In genomic region chr4:134750263-134750662, GRCm38 (mm10) we compare ENCODE assay signal across 11 mouse cellular contexts. TPM values are rescaled to one million over a fixed set of nuclear protein-coding genes. Genes with fewer than 3 reads are reported as not detected.
A peak's percentile ranks its signal among the peaks of the same experiment; 100 is the strongest.
DNase-seq lines count a peak whose midpoint lies in the region; ATAC-seq and TF ChIP-seq lines count a peak whose summit lies in the region.
"Had no signal": no experiment of that assay in that cellular context is flagged by ENCODE, and none has a peak within 500 bp of the region (broad histone marks: within the 10 kb centered on the region; RNA-seq: fewer than 3 reads in every experiment).

No protein-coding gene starts in this region.

- no peak overlapping the region for H3K4me2 ChIP-seq in lung, embryonic 16.5 days (ENCODE audit: low read depth, low read length)

- H3K4me3 ChIP-seq in lung, embryonic 16.5 days (ENCODE audit: low read length), result no peak overlapping the region
- H3K4me3 ChIP-seq in lung, adult 2 months (replicated peaks; ENCODE audit: extremely low read depth, low read depth, low read length), result no peak overlapping the region

- peaks cover 19% of the 10 kb centered on the region; the same call in 1 of the 2 replicates for H3K36me3 ChIP-seq in lung, embryonic 16.5 days (ENCODE audit: control insufficient read depth, insufficient read depth, low read length)

- TF ChIP-seq CTCF in lung, adult 2 months (IDR thresholded peaks at IDR 0.05; ENCODE audit: insufficient read depth, low read length), result no peak

- no peaks in the 10 kb centered on the region for H3K9me3 ChIP-seq in lung, embryonic 16.5 days (ENCODE audit: control insufficient read depth, low read length)
- H3K9me3 ChIP-seq: G1E had no signal

- 33% methylated on average over 5 of the region's 5 CpGs for whole genome bisulfite sequencing in lung, embryonic 16.5 days
- WGBS in lung, adult 2 months, result 39% methylated on average over 5 of the region's 5 CpGs

- no peak overlapping the region for H3K27ac ChIP-seq in lung, embryonic 16.5 days (ENCODE audit: low read length)

- no peak for TF ChIP-seq POLR2A in lung, adult 2 months (IDR thresholded peaks at IDR 0.05; ENCODE audit: borderline replicate concordance, extremely low read depth, low read depth, low read length)

- H3K27me3 ChIP-seq in lung, embryonic 16.5 days (ENCODE audit: control insufficient read depth, insufficient read depth, low read depth, low read length), result no peaks in the 10 kb centered on the region

- peaks cover 39% of the 10 kb centered on the region for H3K4me1 ChIP-seq in lung, embryonic 16.5 days (replicated peaks; ENCODE audit: control insufficient read depth, insufficient read depth, low read length)
- H3K4me1 ChIP-seq in lung, adult 2 months (ENCODE audit: control insufficient read depth, insufficient read depth, low read length), result peaks cover 25% of the 10 kb centered on the region

- ATAC-seq in lung, embryonic 16.5 days (ENCODE audit: low read depth), result 0 out of 2 replicates have a peak, but pooled peaks have one; percentile 7
- peak; percentile 81 for ATAC-seq in inflammation-experienced regulatory T-cells, adult 6 months
- ATAC-seq in neutrophil, adult 5-6 weeks (ENCODE audit: extremely low read depth, insufficient number of reproducible peaks, low FRiP score, poor library complexity, severe bottlenecking), result peak; percentile 40
- ATAC-seq in megakaryocyte-erythroid progenitor cell, adult 5-6 weeks (replicated peaks; ENCODE audit: low FRiP score, low TSS enrichment, poor library complexity, severe bottlenecking), result no peak

- no peak overlapping the region for H3K9ac ChIP-seq in lung, embryonic 16.5 days (ENCODE audit: low read length)

- DNase-seq in lung, adult 2 months, result no peak
- DNase-seq in urinary bladder, postnatal 36 days (ENCODE audit: low spot score in 2 of 2), result peak; percentile 74 to 83
- DNase-seq in frontal cortex, postnatal 25 days (ENCODE audit: low spot score in 2 of 2), result no peak
- DNase-seq in ovary, postnatal 36 days (ENCODE audit: low spot score), result no peak
- DNase-seq: heart, postnatal 14 days; kidney, postnatal 14 days had no signal

RNA-seq across cellular contexts. Expression of gene Ldlrap1, which starts 17.6 kb away (rescaled TPM):
- polyA plus RNA-seq in lung, embryonic 16.5 days (2015; fragmentation: Nextera tagmentation; extraction: Ambion mirVana), result 25.2 and 27.7 TPM in 2 replicates
- 23.3 and 30.6 TPM in 2 replicates for polyA plus RNA-seq in lung, adult 2 months (2012; rRNA removed)
- 10 to 100 TPM; 14.2 to 31.3 (median 24.4) TPM for polyA plus RNA-seq in inflammation-experienced regulatory T-cells, adult 6 months (2017; shearing (Covaris generic))
- total RNA-seq in neutrophil, adult 5-6 weeks (2017), result 25.7 and 27.0 TPM in 2 replicates
- 28.5 and 34.9 TPM in 2 replicates for total RNA-seq in megakaryocyte-erythroid progenitor cell, adult 5-6 weeks (2014; fragmentation: Nextera tagmentation)
- 8.5 and 9.6 TPM in 2 replicates for total RNA-seq in megakaryocyte-erythroid progenitor cell, adult 5-6 weeks (2017)

RNA-seq across cellular contexts. Expression of gene Man1c1, which starts 46.2 kb away (rescaled TPM):
- 1.9 and 2.1 TPM in 2 replicates for polyA plus RNA-seq in lung, embryonic 16.5 days (2015; fragmentation: Nextera tagmentation; extraction: Ambion mirVana)
- polyA plus RNA-seq in lung, adult 2 months (2012; rRNA removed), result 14.5 and 15.7 TPM in 2 replicates
- polyA plus RNA-seq in inflammation-experienced regulatory T-cells, adult 6 months (2017; shearing (Covaris generic)), result 1 to 10 TPM in 2 of 3 experiments, under 1 TPM in 1; 0.90 to 1.9 (median 1.1) TPM
- total RNA-seq in neutrophil, adult 5-6 weeks (2017), result 2.0 and 2.2 TPM in 2 replicates
- total RNA-seq in megakaryocyte-erythroid progenitor cell, adult 5-6 weeks (2014; fragmentation: Nextera tagmentation), result 0.49 and 0.59 TPM in 2 replicates
- 0.53 TPM in 1 of 2 replicates, not detected in the other for total RNA-seq in megakaryocyte-erythroid progenitor cell, adult 5-6 weeks (2017)
- polyA plus RNA-seq: G1E had no signal

Comparison
In these comparisons a context has a peak if more than half of its experiments do, and no peak if none do; other contexts are left out.
1. DNase-seq: peak in urinary bladder, postnatal 36 days (2 of 2); none in lung, adult 2 months (single experiment), frontal cortex, postnatal 25 days (0 of 2) and ovary, postnatal 36 days (single experiment).